Comparison of ENCODE assay signal across 25 mouse cellular contexts in genomic region chr11:19135375-19136050, GRCm38 (mm10).
DNase-seq lines count a peak whose midpoint lies in the region; ATAC-seq and TF ChIP-seq lines count a peak whose summit lies in the region.
"Had no signal": no experiment of that assay in that cellular context is flagged by ENCODE, and none has a peak within 500 bp of the region (broad histone marks: within the 10 kb centered on the region; RNA-seq: fewer than 3 reads in every experiment).

No protein-coding gene starts in this region.

- TF ChIP-seq EP300 in CH12.LX (IDR thresholded peaks at IDR 0.05; ENCODE audit: low read length): peak; percentile 25; the same call in 1 of the 2 replicates

- H3K79me2 ChIP-seq in CH12.LX (replicated peaks; ENCODE audit: control insufficient read depth, extremely low read depth, insufficient read depth, poor library complexity, severe bottlenecking): no peaks in the 10 kb centered on the region

- no peak for TF ChIP-seq CTCF in CH12.LX (conservative IDR thresholded peaks at IDR 0.05 in 1 of 2, IDR thresholded peaks at IDR 0.05 in 1 of 2; ENCODE audit: low read depth in 2 of 2, low read length in 2 of 2)

- TF ChIP-seq RAD21 in CH12.LX (IDR thresholded peaks at IDR 0.05; ENCODE audit: low read depth, low read length): no peak

- in situ Hi-C loops in CH12.LX (cut with MboI; ENCODE audit: low pct_ligation_motif_present, low pct_unique_long_range_greater_than_20kb, low sequenced_read_pairs): no loop called here

- TF ChIP-seq POLR2A in CH12.LX (IDR thresholded peaks at IDR 0.05; ENCODE audit: low read depth, low read length): no peak

- H3K27ac ChIP-seq in CH12.LX (ENCODE audit: insufficient read depth, low read depth): no peak overlapping the region
- H3K27ac ChIP-seq: embryonic facial prominence, embryonic 13.5 days; embryonic facial prominence, embryonic 15.5 days; forebrain, embryonic 10.5 days; forebrain, embryonic 12.5 days had no signal

- H3K36me3 ChIP-seq in CH12.LX (replicated peaks in 1 of 2; ENCODE audit: control insufficient read depth in 1 of 2, insufficient read depth in 1 of 2, low read length in 1 of 2): no peaks in the 10 kb centered on the region
- H3K36me3 ChIP-seq: embryonic facial prominence, embryonic 13.5 days; embryonic facial prominence, embryonic 15.5 days; forebrain, embryonic 10.5 days; forebrain, embryonic 12.5 days had no signal

- peak; percentile 99 for ATAC-seq in granulocyte monocyte progenitor cell, adult 5-6 weeks (replicated peaks; ENCODE audit: poor library complexity, severe bottlenecking)
- peak; percentile 81 for ATAC-seq in megakaryocyte, adult 5-6 weeks (ENCODE audit: poor library complexity, severe bottlenecking)
- ATAC-seq in inflammation-experienced regulatory T-cells, adult 6 months: no peak
- ATAC-seq: CD4-positive, CD25-positive, alpha-beta regulatory T cell, adult 4 months; forebrain, embryonic 14.5 days; forebrain, embryonic 16.5 days had no signal

- H3K9me3 ChIP-seq in CH12.LX (replicated peaks; ENCODE audit: low read length): no peaks in the 10 kb centered on the region
- H3K9me3 ChIP-seq: embryonic facial prominence, embryonic 13.5 days; embryonic facial prominence, embryonic 15.5 days; forebrain, embryonic 10.5 days; forebrain, embryonic 12.5 days had no signal

- peaks cover 6 to 7% of the 10 kb centered on the region in 2 experiments; a peak in 2 of 4 replicates for H3K4me1 ChIP-seq in CH12.LX (ENCODE audit: control insufficient read depth in 1 of 2, insufficient read depth in 2 of 2)
- H3K4me1 ChIP-seq: forebrain, embryonic 10.5 days had no signal

- no peak overlapping the region for H3K4me3 ChIP-seq in CH12.LX (replicated peaks in 1 of 3; ENCODE audit: low read depth in 2 of 3, low read length in 2 of 3, poor library complexity in 1 of 3)
- H3K4me3 ChIP-seq: embryonic facial prominence, embryonic 13.5 days; embryonic facial prominence, embryonic 15.5 days; erythroblast, embryonic 14.5 days; forebrain, embryonic 10.5 days; forebrain, embryonic 12.5 days had no signal

- no peaks in the 10 kb centered on the region for H3K27me3 ChIP-seq in CH12.LX (replicated peaks)
- H3K27me3 ChIP-seq: embryonic facial prominence, embryonic 13.5 days; embryonic facial prominence, embryonic 15.5 days; forebrain, embryonic 12.5 days had no signal

- H3K4me2 ChIP-seq in CH12.LX (ENCODE audit: insufficient read depth, low read depth, poor library complexity, severe bottlenecking): no peak overlapping the region
- H3K4me2 ChIP-seq: embryonic facial prominence, embryonic 13.5 days; embryonic facial prominence, embryonic 15.5 days; forebrain, embryonic 12.5 days had no signal

- peak; percentile 31 for DNase-seq in CH12.LX (ENCODE audit: extremely low read depth)
- DNase-seq in MEL-GATA-1-ER (ENCODE audit: extremely low read depth, low read depth): peak; percentile 77
- no peak for DNase-seq in cerebellum, adult 18-20 months
- no peak for DNase-seq in thymus, postnatal 14 days
- DNase-seq in layer of hippocampus, postnatal 36 days: no peak
- DNase-seq: adrenal gland, adult 2 months; adrenal gland, postnatal 10 days; adrenal gland, postnatal 25 days; B cell, adult 2 months; cerebellum, adult 11-12 months; cerebellum, adult 8-10 months; cerebellum, adult 9-11 months; cerebellum, postnatal 14 days; embryo, embryonic 11 days had no signal

- H3K9ac ChIP-seq in CH12.LX (ENCODE audit: insufficient read depth, low read depth): no peak overlapping the region
- H3K9ac ChIP-seq: embryonic facial prominence, embryonic 13.5 days; embryonic facial prominence, embryonic 15.5 days; forebrain, embryonic 12.5 days had no signal

- dilution Hi-C loops in CH12.LX (cut with MboI; ENCODE audit: extremely low pct_ligation_motif_present, extremely low pct_unique_long_range_greater_than_20kb, low sequenced_read_pairs): no loop called here

TF ChIP-seq in CH12.LX, 34 proteins besides CTCF, POLR2A, EP300 and RAD21:
- TF ChIP-seq IRF4 (IDR thresholded peaks at IDR 0.05; ENCODE audit: low read depth, low read length) (0 out of 2 replicates have a peak, but pooled peaks have one; percentile 11), HCFC1 (IDR thresholded peaks at IDR 0.05; ENCODE audit: low read depth, low read length) (no peak), BHLHE40 (IDR thresholded peaks at IDR 0.05; ENCODE audit: low read depth, low read length) (no peak), RCOR1 (conservative IDR thresholded peaks at IDR 0.05; ENCODE audit: low read depth, low read length) (no peak), ZNF384 (IDR thresholded peaks at IDR 0.05; ENCODE audit: low read depth, low read length) (peak; percentile 62; the same call in 1 of the 2 replicates), NELFE (IDR thresholded peaks at IDR 0.05; ENCODE audit: low read depth, low read length) (no peak)
TF ChIP-seq in CH12.LX: peak in this region for 2.

Comparison
In these comparisons a context has a peak if more than half of its experiments do, and no peak if none do; other contexts are left out.
1. DNase-seq: peak in CH12.LX (single experiment) and MEL-GATA-1-ER (single experiment); none in cerebellum, adult 18-20 months (0 of 2), thymus, postnatal 14 days (single experiment) and layer of hippocampus, postnatal 36 days (0 of 2).